Mouse (Mus musculus): Measurements from ENCODE around the gene Slc47a1.

DNA sequence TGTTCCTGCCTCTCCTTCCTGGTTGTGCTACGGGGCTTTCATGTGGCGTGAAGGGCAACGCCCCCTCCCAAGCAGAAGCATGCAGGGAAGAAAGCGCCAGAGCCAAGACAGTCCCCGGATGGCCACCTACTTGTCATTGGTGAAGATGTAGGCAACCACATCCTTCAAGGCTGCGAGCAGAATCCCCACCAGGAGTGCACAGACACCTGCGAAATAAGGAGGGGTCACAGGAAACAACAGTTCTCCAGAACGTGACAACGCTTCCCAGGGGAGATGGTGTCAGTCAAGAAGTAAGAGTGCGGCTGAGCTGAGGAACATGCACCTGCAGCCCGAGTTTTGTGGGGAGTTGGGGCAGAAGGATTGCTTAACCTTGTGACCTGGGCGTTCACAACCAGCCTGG, 68.3 kb downstream of the Slc47a1 start:
- TF ChIP-seq EP300 (IDR thresholded peaks at IDR 0.05; ENCODE audit: insufficient read depth, low read depth, low read length) (no peak), POLR2A (IDR thresholded peaks at IDR 0.05; ENCODE audit: insufficient read depth, low read length) (no peak), CTCF (IDR thresholded peaks at IDR 0.05; ENCODE audit: low read depth, low read length) (no peak)
